Mouse (Mus musculus): Measurements from ENCODE around the gene Tmem175. TPM values are rescaled to one million over a fixed set of nuclear protein-coding genes. Genes with fewer than 3 reads are reported as not detected.
"Not testable (repeated sequence)": the region's sequence is repeated elsewhere in the genome, so short reads cannot be mapped to it uniquely, and the experiment has no call there.

Gene Tmem175
- polyA plus RNA-seq, 1 experiment, result 7.2 TPM

GRCm38 (mm10) chr5:108628891-108629633 lies 508 bp upstream of the Tmem175 start:
- peaks cover 2% of the 10 kb centered on the region for H3K4me1 ChIP-seq (ENCODE audit: control insufficient read depth, insufficient read depth, low read length)
- H3K4me3 ChIP-seq (replicated peaks; ENCODE audit: control insufficient read depth, low read depth, low read length), result peak overlapping the region; percentile 93
- WGBS, result under 1% methylated on average over 32 of the region's 32 CpGs
- peak overlapping the region; percentile 93 for H3K27ac ChIP-seq (ENCODE audit: control insufficient read depth, insufficient read depth, low read depth, low read length, poor library complexity)
- TF ChIP-seq POLR2A (IDR thresholded peaks at IDR 0.05; ENCODE audit: borderline replicate concordance, control insufficient read depth, low read depth, low read length) (no peak), CTCF (IDR thresholded peaks at IDR 0.05; ENCODE audit: control insufficient read depth, insufficient read depth, low read length) (no peak)

GRCm38 (mm10) chr5:108633676-108634075 lies 4.1 kb downstream of the Tmem175 start:
- Histone ChIP-seq H3K4me3 (replicated peaks; ENCODE audit: control insufficient read depth, low read depth, low read length) (no peak overlapping the region), H3K27ac (ENCODE audit: control insufficient read depth, insufficient read depth, low read depth, low read length, poor library complexity) (no peak overlapping the region), H3K4me1 (ENCODE audit: control insufficient read depth, insufficient read depth, low read length) (peaks cover 3% of the 10 kb centered on the region)
- WGBS, result 91% methylated on average over 4 of the region's 4 CpGs
- TF ChIP-seq POLR2A (IDR thresholded peaks at IDR 0.05; ENCODE audit: borderline replicate concordance, control insufficient read depth, low read depth, low read length), result no peak
- TF ChIP-seq CTCF (IDR thresholded peaks at IDR 0.05; ENCODE audit: control insufficient read depth, insufficient read depth, low read length), result no peak

DNA sequence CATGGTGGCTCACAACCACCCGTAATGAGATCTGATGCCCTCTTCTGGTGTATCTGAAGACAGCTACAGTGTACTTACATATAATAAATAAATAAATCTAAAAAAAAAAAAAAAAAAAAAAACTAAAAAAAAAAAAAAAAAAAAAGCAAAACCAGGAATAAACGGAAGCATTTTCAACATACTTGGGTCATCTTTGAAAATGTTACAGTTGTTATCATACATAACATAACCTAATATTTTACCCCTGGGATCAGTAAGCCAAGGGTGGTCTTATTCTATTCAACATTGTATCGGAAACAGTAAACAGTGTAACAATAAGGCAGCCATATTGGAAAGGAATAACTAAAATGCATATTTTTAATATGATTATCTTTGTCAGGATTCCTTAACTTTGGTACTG lies 4.5 kb downstream of the Tmem175 start:
- H3K4me1 ChIP-seq (ENCODE audit: control insufficient read depth, insufficient read depth, low read length); H3K27ac ChIP-seq (ENCODE audit: control insufficient read depth, insufficient read depth, low read depth, low read length, poor library complexity); H3K4me3 ChIP-seq (replicated peaks; ENCODE audit: control insufficient read depth, low read depth, low read length): not testable (repeated sequence)
- WGBS, result 59% methylated on average over 3 of the region's 3 CpGs

GRCm38 (mm10) chr5:108636172-108636571 lies 6.6 kb downstream of the Tmem175 start:
- 18% methylated on average over 4 of the region's 4 CpGs for WGBS
- Histone ChIP-seq H3K4me3 (replicated peaks; ENCODE audit: control insufficient read depth, low read depth, low read length) (no peak overlapping the region), H3K27ac (ENCODE audit: control insufficient read depth, insufficient read depth, low read depth, low read length, poor library complexity) (no peak overlapping the region), H3K4me1 (ENCODE audit: control insufficient read depth, insufficient read depth, low read length) (peaks cover 3% of the 10 kb centered on the region)
- no peak for TF ChIP-seq POLR2A (IDR thresholded peaks at IDR 0.05; ENCODE audit: borderline replicate concordance, control insufficient read depth, low read depth, low read length)

DNA sequence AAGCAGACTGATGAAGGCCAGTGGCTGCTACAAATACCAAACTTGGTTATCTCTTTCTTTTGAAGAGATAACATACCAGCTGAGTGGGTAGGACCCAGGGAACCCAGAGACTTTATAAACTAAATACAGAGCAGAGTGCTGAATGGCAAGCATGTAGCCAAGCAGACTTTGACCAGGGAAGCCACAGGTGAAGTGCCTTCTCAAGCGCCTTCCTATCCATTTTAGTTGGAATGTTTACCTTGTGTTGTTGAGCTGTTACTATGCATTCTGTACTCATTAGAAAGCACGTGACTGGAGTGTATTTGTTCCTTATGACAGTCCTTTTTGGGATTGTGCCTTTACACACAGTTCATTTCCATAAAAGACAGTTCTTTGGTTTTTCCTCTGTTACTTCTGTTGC lies 14.1 kb downstream of the Tmem175 start:
- Histone ChIP-seq H3K4me3 (replicated peaks; ENCODE audit: control insufficient read depth, low read depth, low read length) (no peak overlapping the region), H3K4me1 (ENCODE audit: control insufficient read depth, insufficient read depth, low read length) (no peaks in the 10 kb centered on the region), H3K27ac (ENCODE audit: control insufficient read depth, insufficient read depth, low read depth, low read length, poor library complexity) (no peak overlapping the region)
- TF ChIP-seq CTCF (IDR thresholded peaks at IDR 0.05; ENCODE audit: control insufficient read depth, insufficient read depth, low read length) (no peak), POLR2A (IDR thresholded peaks at IDR 0.05; ENCODE audit: borderline replicate concordance, control insufficient read depth, low read depth, low read length) (no peak)
- 79% methylated on average over 2 of the region's 2 CpGs for whole genome bisulfite sequencing

GRCm38 (mm10) chr5:108645651-108646342 lies 16.2 kb downstream of the Tmem175 start:
- 76% methylated on average over 9 of the region's 9 CpGs for WGBS
- Histone ChIP-seq H3K27ac (ENCODE audit: control insufficient read depth, insufficient read depth, low read depth, low read length, poor library complexity) (no peak overlapping the region), H3K4me1 (ENCODE audit: control insufficient read depth, insufficient read depth, low read length) (no peaks in the 10 kb centered on the region), H3K4me3 (replicated peaks; ENCODE audit: control insufficient read depth, low read depth, low read length) (no peak overlapping the region)
- TF ChIP-seq POLR2A (IDR thresholded peaks at IDR 0.05; ENCODE audit: borderline replicate concordance, control insufficient read depth, low read depth, low read length) (no peak), CTCF (IDR thresholded peaks at IDR 0.05; ENCODE audit: control insufficient read depth, insufficient read depth, low read length) (0 out of 2 replicates have a peak, but pooled peaks have one; percentile 4)

GRCm38 (mm10) chr5:108646343-108646660 lies 16.7 kb downstream of the Tmem175 start:
- no peaks in the 10 kb centered on the region for H3K4me1 ChIP-seq (ENCODE audit: control insufficient read depth, insufficient read depth, low read length)

GRCm38 (mm10) chr5:108647311-108647710 lies 17.7 kb downstream of the Tmem175 start:
- 85% methylated on average over 2 of the region's 2 CpGs for WGBS
- TF ChIP-seq CTCF (IDR thresholded peaks at IDR 0.05; ENCODE audit: control insufficient read depth, insufficient read depth, low read length) (no peak), POLR2A (IDR thresholded peaks at IDR 0.05; ENCODE audit: borderline replicate concordance, control insufficient read depth, low read depth, low read length) (no peak)
- no peak overlapping the region for H3K27ac ChIP-seq (ENCODE audit: control insufficient read depth, insufficient read depth, low read depth, low read length, poor library complexity)
- H3K4me3 ChIP-seq (replicated peaks; ENCODE audit: control insufficient read depth, low read depth, low read length), result no peak overlapping the region
- H3K4me1 ChIP-seq (ENCODE audit: control insufficient read depth, insufficient read depth, low read length), result no peaks in the 10 kb centered on the region

More at GRCm38 (mm10) chr5:108646343-108646660, 16.7 kb downstream of the Tmem175 start:
- WGBS, result 95% methylated on average over 3 of the region's 3 CpGs
- no peak for TF ChIP-seq POLR2A (IDR thresholded peaks at IDR 0.05; ENCODE audit: borderline replicate concordance, control insufficient read depth, low read depth, low read length)
- TF ChIP-seq CTCF (IDR thresholded peaks at IDR 0.05; ENCODE audit: control insufficient read depth, insufficient read depth, low read length), result no peak
- Histone ChIP-seq H3K27ac (ENCODE audit: control insufficient read depth, insufficient read depth, low read depth, low read length, poor library complexity) (no peak overlapping the region), H3K4me3 (replicated peaks; ENCODE audit: control insufficient read depth, low read depth, low read length) (no peak overlapping the region)

All from bone marrow, adult 2 months (tissue).